Comparison of ENCODE assay signal across 10 mouse cellular contexts in the genomic region with DNA sequence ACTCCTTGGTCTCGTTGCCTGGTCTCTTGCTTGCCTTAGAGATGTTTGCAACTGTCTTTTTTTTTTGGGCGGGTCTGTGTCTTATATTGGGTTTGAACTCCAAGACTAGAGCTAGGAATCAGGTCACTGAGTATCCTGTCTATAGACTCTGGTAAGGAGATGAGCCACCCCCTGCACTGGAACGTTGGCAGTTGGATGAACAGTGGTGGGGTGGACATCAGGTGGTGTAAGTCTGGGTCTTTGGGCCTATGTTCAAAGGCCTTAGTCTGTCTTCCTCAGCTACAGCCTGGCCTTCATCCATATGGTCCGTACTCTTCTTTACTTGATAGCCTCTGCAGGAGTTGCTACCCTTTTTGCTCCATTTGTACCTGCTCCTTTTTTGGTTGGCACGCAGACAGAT. TPM values are rescaled to one million over a fixed set of nuclear protein-coding genes. Genes with fewer than 3 reads are reported as not detected.
DNase-seq lines count a peak whose midpoint lies in the region; ATAC-seq lines count a peak whose summit lies in the region.
"Had no signal": no experiment of that assay in that cellular context is flagged by ENCODE, and none has a peak within 500 bp of the region (broad histone marks: within the 10 kb centered on the region; RNA-seq: fewer than 3 reads in every experiment).

No protein-coding gene starts in this region.

- peaks cover 36% of the 10 kb centered on the region for H3K4me1 ChIP-seq in megakaryocyte, embryonic 14.5 days
- H3K4me1 ChIP-seq in forebrain, embryonic 14.5 days (ENCODE audit: control insufficient read depth, insufficient read depth, low read length) = peaks cover 11% of the 10 kb centered on the region
- H3K4me1 ChIP-seq in limb, embryonic 15.5 days = peaks cover 21% of the 10 kb centered on the region
- peaks cover 25% of the 10 kb centered on the region for H3K4me1 ChIP-seq in stomach, embryonic 15.5 days

- DNase-seq in forebrain, embryonic 14.5 days (ENCODE audit: low spot score) = no peak
- no peak for DNase-seq in urinary bladder, postnatal 25 days (ENCODE audit: low spot score)
- no peak for DNase-seq in layer of hippocampus, postnatal 36 days

- H3K27me3 ChIP-seq in megakaryocyte, embryonic 14.5 days (replicated peaks) = peaks cover 12% of the 10 kb centered on the region
- no peaks in the 10 kb centered on the region for H3K27me3 ChIP-seq in forebrain, embryonic 14.5 days (replicated peaks; ENCODE audit: control insufficient read depth, insufficient read depth, low read length)
- H3K27me3 ChIP-seq in limb, embryonic 15.5 days = no peaks in the 10 kb centered on the region
- no peaks in the 10 kb centered on the region for H3K27me3 ChIP-seq in stomach, embryonic 15.5 days (replicated peaks)

- peak overlapping the region; percentile 95 for H3K4me3 ChIP-seq in megakaryocyte, embryonic 14.5 days (replicated peaks)
- H3K4me3 ChIP-seq in forebrain, embryonic 14.5 days (ENCODE audit: low read depth, low read length) = peak overlapping the region; percentile 86
- peak overlapping the region; percentile 90 for H3K4me3 ChIP-seq in limb, embryonic 15.5 days
- peak overlapping the region; percentile 89 for H3K4me3 ChIP-seq in stomach, embryonic 15.5 days (replicated peaks)

- ATAC-seq in megakaryocyte, adult 5-6 weeks (ENCODE audit: poor library complexity, severe bottlenecking) = no peak
- ATAC-seq in forebrain, embryonic 14.5 days = no peak
- ATAC-seq in limb, embryonic 15.5 days (ENCODE audit: insufficient number of reproducible peaks, low FRiP score, low TSS enrichment, low read depth) = no peak
- no peak for ATAC-seq in stomach, embryonic 15.5 days (ENCODE audit: insufficient read depth, low FRiP score, low read depth)
- ATAC-seq in megakaryocyte progenitor cell, adult 5-6 weeks (replicated peaks; ENCODE audit: poor library complexity) = no peak
- ATAC-seq: inflammation-experienced regulatory T-cells, adult 6 months had no signal

- peaks cover 48% of the 10 kb centered on the region for H3K36me3 ChIP-seq in megakaryocyte, embryonic 14.5 days (replicated peaks; ENCODE audit: low read length)
- H3K36me3 ChIP-seq in forebrain, embryonic 14.5 days (ENCODE audit: control insufficient read depth, insufficient read depth, low read length) = peaks cover 37% of the 10 kb centered on the region
- H3K36me3 ChIP-seq in limb, embryonic 15.5 days = peaks cover 38% of the 10 kb centered on the region
- H3K36me3 ChIP-seq in stomach, embryonic 15.5 days = peaks cover 33% of the 10 kb centered on the region

- peak overlapping the region; percentile 77; the same call in 1 of the 2 replicates for H3K9ac ChIP-seq in forebrain, embryonic 14.5 days (ENCODE audit: low read length)
- H3K9ac ChIP-seq in limb, embryonic 15.5 days = no peak overlapping the region
- H3K9ac ChIP-seq in stomach, embryonic 15.5 days = no peak overlapping the region

- H3K27ac ChIP-seq in forebrain, embryonic 14.5 days (ENCODE audit: low read depth, low read length) = no peak overlapping the region
- H3K27ac ChIP-seq in limb, embryonic 15.5 days = 0 out of 2 replicates have a peak overlapping the region, but pooled peaks have one; percentile 92
- H3K27ac ChIP-seq in stomach, embryonic 15.5 days = peak overlapping the region; percentile 97

- H3K9me3 ChIP-seq in megakaryocyte, embryonic 14.5 days = peaks cover 7% of the 10 kb centered on the region; the same call in 1 of the 2 replicates
- no peaks in the 10 kb centered on the region for H3K9me3 ChIP-seq in forebrain, embryonic 14.5 days (replicated peaks; ENCODE audit: control insufficient read depth, low read length)
- H3K9me3 ChIP-seq in limb, embryonic 15.5 days = no peaks in the 10 kb centered on the region
- H3K9me3 ChIP-seq in stomach, embryonic 15.5 days = no peaks in the 10 kb centered on the region

- 87% methylated on average over 5 of the region's 5 CpGs for WGBS in forebrain, embryonic 14.5 days
- 84% methylated on average over 5 of the region's 5 CpGs for WGBS in limb, embryonic 15.5 days
- WGBS in stomach, embryonic 15.5 days = 73% methylated on average over 5 of the region's 5 CpGs

- peak overlapping the region; percentile 86 for H3K4me2 ChIP-seq in forebrain, embryonic 14.5 days (ENCODE audit: low read length)
- H3K4me2 ChIP-seq in limb, embryonic 15.5 days = peak overlapping the region; percentile 69
- H3K4me2 ChIP-seq in stomach, embryonic 15.5 days = peak overlapping the region; percentile 83

RNA-seq across cellular contexts. Expression of a gene that starts 0.3 kb away (rescaled TPM):
- 3.8 and 6.5 TPM in 2 replicates for polyA plus RNA-seq in megakaryocyte, embryonic 14.5 days (2012; ENCODE audit: insufficient read depth, low replicate concordance)
- total RNA-seq in megakaryocyte, adult 5-6 weeks (2015) = 0.16 and 0.33 TPM in 2 replicates
- total RNA-seq in megakaryocyte, adult 5-6 weeks (2017) = 1.0 and 1.3 TPM in 2 replicates
- polyA plus RNA-seq in forebrain, embryonic 14.5 days (2014; fragmentation: Nextera tagmentation; extraction: Ambion mirVana) = 47.9 and 52.6 TPM in 2 replicates
- polyA plus RNA-seq in limb, embryonic 15.5 days (2015; fragmentation: Nextera tagmentation; extraction: Ambion mirVana) = 30.6 and 32.5 TPM in 2 replicates
- polyA plus RNA-seq in stomach, embryonic 15.5 days (2015; fragmentation: Nextera tagmentation; extraction: Ambion mirVana) = 65.5 and 67.3 TPM in 2 replicates
- total RNA-seq in megakaryocyte progenitor cell, adult 5-6 weeks (2015) = 0.46 and 1.1 TPM in 2 replicates
- total RNA-seq in megakaryocyte progenitor cell, adult 5-6 weeks (2017) = 4.1 and 8.1 TPM in 2 replicates
- total RNA-seq in layer of hippocampus, postnatal 36 days (2021) = 10 to 100 TPM; 16.6 to 18.1 TPM

RNA-seq across cellular contexts. Expression of a gene that starts 1.3 kb away (rescaled TPM):
- polyA plus RNA-seq in megakaryocyte, embryonic 14.5 days (2012; ENCODE audit: insufficient read depth, low replicate concordance) = 16.0 and 16.9 TPM in 2 replicates
- 26.7 and 29.4 TPM in 2 replicates for total RNA-seq in megakaryocyte, adult 5-6 weeks (2015)
- total RNA-seq in megakaryocyte, adult 5-6 weeks (2017) = 10.9 and 12.8 TPM in 2 replicates
- 45.2 and 49.6 TPM in 2 replicates for polyA plus RNA-seq in forebrain, embryonic 14.5 days (2014; fragmentation: Nextera tagmentation; extraction: Ambion mirVana)
- polyA plus RNA-seq in limb, embryonic 15.5 days (2015; fragmentation: Nextera tagmentation; extraction: Ambion mirVana) = 56.3 and 57.8 TPM in 2 replicates
- polyA plus RNA-seq in stomach, embryonic 15.5 days (2015; fragmentation: Nextera tagmentation; extraction: Ambion mirVana) = 47.7 and 52.5 TPM in 2 replicates
- 14.6 and 17.9 TPM in 2 replicates for total RNA-seq in megakaryocyte progenitor cell, adult 5-6 weeks (2015)
- total RNA-seq in megakaryocyte progenitor cell, adult 5-6 weeks (2017) = 13.7 and 14.8 TPM in 2 replicates
- 10 to 100 TPM; 32.0 to 37.2 TPM for total RNA-seq in layer of hippocampus, postnatal 36 days (2021)

RNA-seq across cellular contexts. Expression of a gene that starts 17.9 kb away (rescaled TPM):
- 0.04 TPM in 1 of 2 replicates, not detected in the other for polyA plus RNA-seq in megakaryocyte, embryonic 14.5 days (2012; ENCODE audit: insufficient read depth, low replicate concordance)
- 0.13 and 0.73 TPM in 2 replicates for total RNA-seq in megakaryocyte, adult 5-6 weeks (2015)
- 0.33 and 0.37 TPM in 2 replicates for total RNA-seq in megakaryocyte, adult 5-6 weeks (2017)
- 12.0 and 17.2 TPM in 2 replicates for polyA plus RNA-seq in forebrain, embryonic 14.5 days (2014; fragmentation: Nextera tagmentation; extraction: Ambion mirVana)
- polyA plus RNA-seq in limb, embryonic 15.5 days (2015; fragmentation: Nextera tagmentation; extraction: Ambion mirVana) = 78.4 and 79.9 TPM in 2 replicates
- 40.5 and 46.6 TPM in 2 replicates for polyA plus RNA-seq in stomach, embryonic 15.5 days (2015; fragmentation: Nextera tagmentation; extraction: Ambion mirVana)
- total RNA-seq in megakaryocyte progenitor cell, adult 5-6 weeks (2015) = 0.05 and 0.32 TPM in 2 replicates
- 0.08 TPM in 1 of 2 replicates, not detected in the other for total RNA-seq in megakaryocyte progenitor cell, adult 5-6 weeks (2017)
- total RNA-seq in layer of hippocampus, postnatal 36 days (2021) = 10 to 100 TPM; 25.1 to 34.4 TPM

RNA-seq across cellular contexts. Expression of a gene that starts 25.4 kb away (rescaled TPM):
- polyA plus RNA-seq in megakaryocyte, embryonic 14.5 days (2012; ENCODE audit: insufficient read depth, low replicate concordance) = not detected in 2 replicates
- total RNA-seq in megakaryocyte, adult 5-6 weeks (2015) = not detected in 2 replicates
- total RNA-seq in megakaryocyte, adult 5-6 weeks (2017) = not detected in 2 replicates
- not detected in 2 replicates for polyA plus RNA-seq in forebrain, embryonic 14.5 days (2014; fragmentation: Nextera tagmentation; extraction: Ambion mirVana)
- not detected in 2 replicates for polyA plus RNA-seq in limb, embryonic 15.5 days (2015; fragmentation: Nextera tagmentation; extraction: Ambion mirVana)
- polyA plus RNA-seq in stomach, embryonic 15.5 days (2015; fragmentation: Nextera tagmentation; extraction: Ambion mirVana) = not detected in 2 replicates
- total RNA-seq in megakaryocyte progenitor cell, adult 5-6 weeks (2015) = not detected in 2 replicates
- total RNA-seq in megakaryocyte progenitor cell, adult 5-6 weeks (2017) = not detected in 2 replicates
- not detected for total RNA-seq in layer of hippocampus, postnatal 36 days (2021)
- polyA plus RNA-seq: brain, embryonic 14.5 days; inflammation-experienced regulatory T-cells, adult 6 months had no signal

RNA-seq across cellular contexts. Expression of a gene that starts 28.7 kb away (rescaled TPM):
- 61.5 and 104 TPM in 2 replicates for polyA plus RNA-seq in megakaryocyte, embryonic 14.5 days (2012; ENCODE audit: insufficient read depth, low replicate concordance)
- total RNA-seq in megakaryocyte, adult 5-6 weeks (2015) = 29.3 and 33.2 TPM in 2 replicates
- 34.8 and 36.3 TPM in 2 replicates for total RNA-seq in megakaryocyte, adult 5-6 weeks (2017)
- 48.0 and 64.1 TPM in 2 replicates for polyA plus RNA-seq in forebrain, embryonic 14.5 days (2014; fragmentation: Nextera tagmentation; extraction: Ambion mirVana)
- polyA plus RNA-seq in limb, embryonic 15.5 days (2015; fragmentation: Nextera tagmentation; extraction: Ambion mirVana) = 61.4 and 63.3 TPM in 2 replicates
- 58.8 and 61.5 TPM in 2 replicates for polyA plus RNA-seq in stomach, embryonic 15.5 days (2015; fragmentation: Nextera tagmentation; extraction: Ambion mirVana)
- total RNA-seq in megakaryocyte progenitor cell, adult 5-6 weeks (2015) = 33.4 and 36.1 TPM in 2 replicates
- 38.0 and 47.0 TPM in 2 replicates for total RNA-seq in megakaryocyte progenitor cell, adult 5-6 weeks (2017)
- 100 to 1,000 TPM; 140 to 165 TPM for total RNA-seq in layer of hippocampus, postnatal 36 days (2021)

Comparison
In these comparisons a context has a peak if more than half of its experiments do, and no peak if none do; other contexts are left out.
1. RNA of a gene that starts 17.9 kb away (polyA plus RNA-seq): 78.4 to 79.9 TPM in limb, embryonic 15.5 days, 40.5 to 46.6 TPM in stomach, embryonic 15.5 days and 12.0 to 17.2 TPM in forebrain, embryonic 14.5 days; 0.04 TPM in megakaryocyte, embryonic 14.5 days; every median in the first group is over 10 times any median in the second.
2. Peak in every context shown above with its lines, with median percentiles within 50 percentile points of each other: H3K4me3 ChIP-seq and H3K4me2 ChIP-seq.